Mouse (Mus musculus) adrenal gland, postnatal 25 days (tissue): ENCODE results near the gene Olfr141. TPM values are rescaled to one million over a fixed set of nuclear protein-coding genes. Genes with fewer than 3 reads are reported as not detected.

Source experiments
- DNase-seq: peaks from one replicate; pipeline ENCODE4 v3.0.0; 2021; ENCODE audit warnings: mixed read lengths
- long read RNA-seq: library from polyadenylated mRNA; stranded (forward); transcript quantifications from one replicate; pipeline ENCODE4 v2.0.0, GENCODE M21; 2021
- total RNA-seq: library from RNA; stranded (reverse); gene quantifications from 2 replicates; pipeline ENCODE4 v1.2.3, GENCODE M21; 2021

Gene Olfr141
- total RNA-seq: not detected in 2 replicates
- long read RNA-seq: 0 reads

DNA sequence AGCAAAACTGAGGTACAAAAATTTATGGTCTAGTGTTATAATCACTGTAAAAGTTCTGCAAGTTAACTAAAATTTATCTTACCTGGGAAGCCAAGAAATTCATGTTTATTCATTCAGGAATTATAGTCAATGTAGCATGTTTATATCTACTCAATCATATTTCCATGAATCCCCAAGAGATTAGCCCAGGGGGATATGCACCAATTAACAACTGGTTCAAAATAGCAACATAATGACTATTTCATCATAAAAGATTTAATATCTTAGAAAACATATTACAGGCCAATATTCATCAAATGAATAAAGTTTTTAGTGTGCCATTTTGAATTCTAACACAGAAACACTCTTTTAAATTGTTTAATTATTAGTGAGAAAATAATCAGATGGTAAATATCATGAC, at the start of gene Olfr141:
Gene Olfr141 (minus strand): TSS at position 101 of the 400 bp plus-strand sequence.
- DNase-seq: no peak

DNA sequence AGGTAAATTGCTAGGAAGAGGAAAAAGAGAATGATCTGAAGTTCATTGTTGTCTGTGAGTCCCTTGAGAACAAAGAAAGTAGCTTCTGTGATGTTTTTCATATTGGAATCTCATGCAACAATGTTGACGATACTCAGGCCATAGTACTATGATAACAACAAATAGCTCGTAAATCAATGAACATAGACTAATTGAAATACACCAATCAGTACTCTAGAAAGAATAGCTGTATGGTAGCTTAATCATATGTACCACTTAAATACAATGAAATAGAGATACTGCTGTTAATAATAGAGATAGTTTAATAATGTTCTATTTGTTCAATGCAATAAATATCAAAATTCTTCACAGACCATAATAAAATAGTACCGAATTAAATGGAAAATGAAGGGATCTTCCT, 41.8 kb upstream of the Olfr141 start, which contains the start of gene Olfr1095:
Gene Olfr1095 (minus strand): TSS at position 101 of the 400 bp plus-strand sequence.
- no peak for DNase-seq

DNA sequence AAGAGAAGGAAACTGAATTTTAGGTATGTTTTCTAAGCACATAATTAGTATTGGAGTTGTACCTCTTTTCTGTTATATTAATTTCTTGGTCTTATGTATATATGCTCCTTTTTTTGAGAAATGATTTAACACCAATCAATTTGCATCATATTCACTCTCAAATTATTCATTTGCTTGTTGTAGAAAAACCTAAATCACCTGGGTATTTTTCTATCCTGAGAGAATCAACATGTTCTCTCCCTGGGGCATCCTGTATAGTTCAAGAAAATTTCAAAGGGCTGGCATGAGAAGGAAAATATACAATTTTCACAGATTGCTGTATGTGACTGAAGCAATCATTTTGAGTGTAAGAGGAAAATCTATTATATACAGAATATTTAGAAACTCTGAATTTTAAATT, 14.5 kb upstream of the Olfr141 start, which contains the start of gene Olfr1094:
Gene Olfr1094 (plus strand): TSS at position 301 of the 400 bp plus-strand sequence.
- DNase-seq: no peak

DNA sequence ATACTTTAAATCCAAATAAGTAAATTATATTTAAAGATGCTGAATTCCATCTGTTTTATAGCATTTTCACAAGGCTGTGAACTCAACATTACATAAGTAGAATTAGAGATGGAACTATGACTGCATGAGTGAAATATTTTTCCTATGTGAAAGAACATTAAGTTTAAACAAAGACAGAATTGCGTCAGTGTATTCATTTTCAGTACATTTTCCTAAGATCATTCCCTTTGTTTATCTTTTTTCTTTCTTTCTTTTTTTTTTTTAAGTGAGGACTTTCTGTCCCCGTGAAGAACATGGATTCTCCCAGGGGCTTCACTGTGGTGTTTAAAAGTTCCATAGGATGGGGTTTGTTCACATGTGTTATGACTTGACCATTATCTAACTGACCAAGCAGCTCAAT, 27.6 kb downstream of the Olfr141 start, which contains the start of gene Olfr1093:
Gene Olfr1093 (plus strand): TSS at position 301 of the 400 bp plus-strand sequence.
- no peak for DNase-seq

GRCm38 (mm10) chr2:86761050-86761449, 48.8 kb downstream of the Olfr141 start:
- DNase-seq: no peak

GRCm38 (mm10) chr2:86758893-86759292, 50.9 kb downstream of the Olfr141 start, which contains the start of gene Olfr1090:
TSS of gene Olfr1090 (minus strand) at chr2:86758993.
- DNase-seq: no peak

Other genes starting within 250 kb of the Olfr141 start
- not detected in 2 replicates for gene Olfr1082, start 211.1 kb downstream of the Olfr141 start, total RNA-seq
- gene Olfr1084, start 170.3 kb downstream of the Olfr141 start, total RNA-seq: not detected in 2 replicates
- gene Olfr1085, start 148.0 kb downstream of the Olfr141 start, total RNA-seq: not detected in 2 replicates
- gene Olfr1086, start 129.9 kb downstream of the Olfr141 start, total RNA-seq: not detected in 2 replicates
- not detected in 2 replicates for gene Olfr1087, start 111.6 kb downstream of the Olfr141 start, total RNA-seq
- gene Olfr1089, start 76.3 kb downstream of the Olfr141 start, total RNA-seq: not detected in 2 replicates
- not detected in 2 replicates for gene Olfr1090, start 51.0 kb downstream of the Olfr141 start, total RNA-seq
- gene Olfr1093, start 27.5 kb downstream of the Olfr141 start, total RNA-seq: not detected in 2 replicates
- gene Olfr1094, start 14.6 kb upstream of the Olfr141 start, total RNA-seq: not detected in 2 replicates
- not detected in 2 replicates for gene Olfr1095, start 41.7 kb upstream of the Olfr141 start, total RNA-seq
- not detected in 2 replicates for gene Gm13723, start 64.8 kb upstream of the Olfr141 start, total RNA-seq
- gene Olfr1097, start 82.2 kb upstream of the Olfr141 start, total RNA-seq: not detected in 2 replicates
- not detected in 2 replicates for gene Olfr1098, start 114.5 kb upstream of the Olfr141 start, total RNA-seq
- not detected in 2 replicates for gene Olfr1099, start 150.7 kb upstream of the Olfr141 start, total RNA-seq
- gene Olfr1100, start 169.9 kb upstream of the Olfr141 start, total RNA-seq: not detected in 2 replicates
- not detected in 2 replicates for gene Olfr1101, start 181.2 kb upstream of the Olfr141 start, total RNA-seq
- not detected in 2 replicates for gene Olfr1102, start 188.4 kb upstream of the Olfr141 start, total RNA-seq
- not detected in 2 replicates for gene Olfr1104, start 217.1 kb upstream of the Olfr141 start, total RNA-seq
- gene Olfr1105, start 226.5 kb upstream of the Olfr141 start, total RNA-seq: not detected in 2 replicates
- not detected in 2 replicates for gene Olfr1106, start 242.3 kb upstream of the Olfr141 start, total RNA-seq